In the genomic region with DNA sequence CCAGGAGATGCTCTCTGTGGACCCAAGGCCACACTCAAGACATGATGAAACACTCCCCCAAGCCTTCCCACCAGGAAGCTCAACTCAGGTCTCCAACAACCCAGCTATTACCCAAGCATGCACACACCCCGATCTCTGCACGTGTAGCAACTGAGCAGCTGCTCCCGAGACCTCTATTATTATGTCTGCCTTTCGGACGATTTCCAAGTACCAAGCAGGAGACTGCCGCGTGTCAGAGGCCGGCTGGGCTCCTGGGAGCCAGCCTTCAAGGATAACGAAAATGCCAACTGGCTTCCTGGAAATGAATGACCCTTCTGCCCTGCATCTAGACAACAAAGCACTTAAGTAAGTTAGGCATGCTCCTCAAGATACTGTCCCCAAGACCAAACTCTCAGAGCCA, we compare ENCODE assay signal across 9 mouse cellular contexts. TPM values are rescaled to one million over a fixed set of nuclear protein-coding genes. Genes with fewer than 3 reads are reported as not detected.
A peak's percentile ranks its signal among the peaks of the same experiment; 100 is the strongest.
DNase-seq lines count a peak whose midpoint lies in the region; ATAC-seq lines count a peak whose summit lies in the region.
"Had no signal": no experiment of that assay in that cellular context is flagged by ENCODE, and none has a peak within 500 bp of the region (broad histone marks: within the 10 kb centered on the region; RNA-seq: fewer than 3 reads in every experiment).

No protein-coding gene starts in this region.

- H3K27me3 ChIP-seq in neural tube, embryonic 11.5 days (ENCODE audit: control insufficient read depth, insufficient read depth, low read length) = no peaks in the 10 kb centered on the region
- no peaks in the 10 kb centered on the region for H3K27me3 ChIP-seq in forebrain, embryonic 16.5 days (replicated peaks; ENCODE audit: control insufficient read depth, insufficient read depth, low read length)
- no peaks in the 10 kb centered on the region for H3K27me3 ChIP-seq in limb, embryonic 13.5 days
- H3K27me3 ChIP-seq in stomach, embryonic 16.5 days (ENCODE audit: control insufficient read depth, insufficient read depth, low read length) = no peaks in the 10 kb centered on the region

- WGBS in neural tube, embryonic 11.5 days = 59% methylated on average over 9 of the region's 9 CpGs
- 19% methylated on average over 9 of the region's 9 CpGs for WGBS in forebrain, embryonic 16.5 days
- WGBS in limb, embryonic 13.5 days = 37% methylated on average over 9 of the region's 9 CpGs
- WGBS in stomach, embryonic 16.5 days = 25% methylated on average over 9 of the region's 9 CpGs

- ATAC-seq in neural tube, embryonic 11.5 days (ENCODE audit: insufficient read depth, low FRiP score, low TSS enrichment) = no peak
- ATAC-seq in forebrain, embryonic 16.5 days = no peak
- no peak for ATAC-seq in limb, embryonic 13.5 days (ENCODE audit: low FRiP score, low read depth)
- ATAC-seq in stomach, embryonic 16.5 days (ENCODE audit: insufficient read depth, low FRiP score) = no peak
- ATAC-seq in CD4-positive, CD25-positive, alpha-beta regulatory T cell, adult 4 months = no peak

- no peak overlapping the region for H3K27ac ChIP-seq in neural tube, embryonic 11.5 days (ENCODE audit: low read depth, low read length)
- H3K27ac ChIP-seq in forebrain, embryonic 16.5 days (ENCODE audit: low read length) = peak overlapping the region; percentile 42; the same call in 1 of the 2 replicates
- H3K27ac ChIP-seq in limb, embryonic 13.5 days = peak overlapping the region; percentile 94
- peak overlapping the region; percentile 88 for H3K27ac ChIP-seq in stomach, embryonic 16.5 days (ENCODE audit: low read length)

- H3K4me2 ChIP-seq in neural tube, embryonic 11.5 days (ENCODE audit: low read depth) = peak overlapping the region; percentile 78
- H3K4me2 ChIP-seq in forebrain, embryonic 16.5 days (ENCODE audit: low read length) = peak overlapping the region; percentile 75
- H3K4me2 ChIP-seq in limb, embryonic 13.5 days (replicated peaks) = peak overlapping the region; percentile 95
- peak overlapping the region; percentile 83 for H3K4me2 ChIP-seq in stomach, embryonic 16.5 days (ENCODE audit: low read depth, low read length)

- H3K4me1 ChIP-seq in neural tube, embryonic 11.5 days (ENCODE audit: control insufficient read depth, insufficient read depth, low read length) = peaks cover 11% of the 10 kb centered on the region
- peaks cover 15% of the 10 kb centered on the region for H3K4me1 ChIP-seq in forebrain, embryonic 16.5 days (replicated peaks; ENCODE audit: control insufficient read depth, insufficient read depth, low read length)
- peaks cover 23% of the 10 kb centered on the region for H3K4me1 ChIP-seq in limb, embryonic 13.5 days
- H3K4me1 ChIP-seq in stomach, embryonic 16.5 days (ENCODE audit: control insufficient read depth, insufficient read depth, low read length) = peaks cover 7% of the 10 kb centered on the region; the same call in 1 of the 2 replicates

- peak overlapping the region; percentile 88 for H3K9ac ChIP-seq in neural tube, embryonic 11.5 days (ENCODE audit: low read length)
- peak overlapping the region; percentile 83 for H3K9ac ChIP-seq in forebrain, embryonic 16.5 days (replicated peaks; ENCODE audit: low read depth, low read length)
- H3K9ac ChIP-seq in limb, embryonic 13.5 days = peak overlapping the region; percentile 88
- H3K9ac ChIP-seq in stomach, embryonic 16.5 days (ENCODE audit: low read length) = peak overlapping the region; percentile 92

- H3K4me3 ChIP-seq in neural tube, embryonic 11.5 days (ENCODE audit: low read depth, low read length) = peak overlapping the region; percentile 59
- peak overlapping the region; percentile 86 for H3K4me3 ChIP-seq in forebrain, embryonic 16.5 days (replicated peaks; ENCODE audit: low read length)
- peak overlapping the region; percentile 79 for H3K4me3 ChIP-seq in limb, embryonic 13.5 days
- H3K4me3 ChIP-seq in stomach, embryonic 16.5 days (replicated peaks; ENCODE audit: low read length) = peak overlapping the region; percentile 79

- H3K36me3 ChIP-seq in neural tube, embryonic 11.5 days (ENCODE audit: control insufficient read depth, insufficient read depth, low read length) = no peaks in the 10 kb centered on the region; the same call in 1 of the 2 replicates
- H3K36me3 ChIP-seq in forebrain, embryonic 16.5 days (ENCODE audit: control insufficient read depth, insufficient read depth) = no peaks in the 10 kb centered on the region
- H3K36me3 ChIP-seq in limb, embryonic 13.5 days = peaks cover 25% of the 10 kb centered on the region
- peaks cover 10% of the 10 kb centered on the region for H3K36me3 ChIP-seq in stomach, embryonic 16.5 days (ENCODE audit: control insufficient read depth, insufficient read depth, low read length)

- peak; percentile 10 for DNase-seq in neural tube, embryonic 11.5 days (ENCODE audit: low spot score)
- no peak for DNase-seq in neural tube, embryonic 10.5 days (ENCODE audit: extremely low spot score, low spot score)
- no peak for DNase-seq in urinary bladder, postnatal 36 days (ENCODE audit: low spot score in 2 of 2)
- DNase-seq in ovary, postnatal 10 days (ENCODE audit: low spot score) = no peak
- DNase-seq: kidney, adult 8-10 months had no signal

- no peaks in the 10 kb centered on the region for H3K9me3 ChIP-seq in neural tube, embryonic 11.5 days (ENCODE audit: control insufficient read depth, low read length)
- no peaks in the 10 kb centered on the region for H3K9me3 ChIP-seq in forebrain, embryonic 16.5 days (ENCODE audit: control insufficient read depth, low read length)
- peaks cover 11% of the 10 kb centered on the region for H3K9me3 ChIP-seq in limb, embryonic 13.5 days
- peaks cover 5% of the 10 kb centered on the region for H3K9me3 ChIP-seq in stomach, embryonic 16.5 days (replicated peaks; ENCODE audit: control insufficient read depth, low read length)

RNA-seq across cellular contexts. Expression of a gene that starts 2.1 kb away (rescaled TPM):
- polyA plus RNA-seq in neural tube, embryonic 11.5 days (2014; fragmentation: Nextera tagmentation; extraction: Ambion mirVana) = 75.6 and 79.9 TPM in 2 replicates
- 83.9 and 96.6 TPM in 2 replicates for polyA plus RNA-seq in forebrain, embryonic 16.5 days (2015; fragmentation: Nextera tagmentation; extraction: Ambion mirVana)
- 137 and 141 TPM in 2 replicates for polyA plus RNA-seq in limb, embryonic 13.5 days (2015; fragmentation: Nextera tagmentation; extraction: Ambion mirVana)
- 70.5 and 75.0 TPM in 2 replicates for polyA plus RNA-seq in stomach, embryonic 16.5 days (2015; fragmentation: Nextera tagmentation; extraction: Ambion mirVana)
- 1 to 10 TPM; 6.0 to 8.0 TPM for polyA plus RNA-seq in CD4-positive, CD25-positive, alpha-beta regulatory T cell, adult 4 months (2017; shearing (Covaris generic))
